ENCODE assay signal across 24 mouse cellular contexts in the genomic region with DNA sequence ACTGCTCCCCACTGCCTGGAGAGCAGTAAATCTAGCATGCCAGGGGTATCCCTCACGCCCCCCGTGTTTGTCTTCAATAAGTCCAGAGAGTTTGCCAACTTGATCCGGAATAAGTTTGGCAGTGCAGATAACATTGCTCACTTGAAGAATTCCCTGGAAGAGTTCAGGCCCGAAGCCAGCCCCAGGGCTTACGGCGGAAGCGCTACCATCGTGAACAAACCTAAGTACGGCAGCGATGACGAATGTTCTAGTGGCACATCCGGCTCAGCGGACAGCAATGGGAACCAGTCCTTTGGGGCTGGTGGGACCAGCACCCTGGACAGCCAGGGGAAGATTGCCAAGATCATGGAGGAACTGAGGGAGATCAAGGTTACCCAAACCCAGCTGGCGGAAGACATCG.
"Had no signal": no experiment of that assay in that cellular context is flagged by ENCODE, and none has a peak within 500 bp of the region (broad histone marks: within the 10 kb centered on the region; RNA-seq: fewer than 3 reads in every experiment).

No protein-coding gene starts in this region.

- DNase-seq: cerebellum, adult 8-10 months; cerebellum, adult 9-10 months; cerebellum, adult 9-11 months; cerebellum, postnatal 10 days; cerebellum, postnatal 14 days; cerebellum, postnatal 25 days; cerebellum, postnatal 36 days; embryo, embryonic 11 days; forebrain, postnatal 0 days; gastrocnemius, adult 2 months; gastrocnemius, postnatal 10 days; gastrocnemius, postnatal 14 days; gastrocnemius, postnatal 25 days; gastrocnemius, postnatal 36 days; heart, adult 2 months had no signal

- H3K27ac ChIP-seq: embryonic facial prominence, embryonic 10.5 days; embryonic facial prominence, embryonic 12.5 days; embryonic facial prominence, embryonic 13.5 days; embryonic facial prominence, embryonic 15.5 days; forebrain, embryonic 10.5 days; forebrain, embryonic 12.5 days; forebrain, embryonic 13.5 days; forebrain, embryonic 15.5 days; gastrocnemius, adult 2 months; heart, adult 2 months had no signal

- H3K4me3 ChIP-seq: embryonic facial prominence, embryonic 10.5 days; embryonic facial prominence, embryonic 12.5 days; embryonic facial prominence, embryonic 13.5 days; embryonic facial prominence, embryonic 15.5 days; erythroblast, embryonic 14.5 days; forebrain, embryonic 10.5 days; forebrain, embryonic 12.5 days; forebrain, embryonic 13.5 days; forebrain, embryonic 15.5 days; gastrocnemius, adult 2 months; heart, adult 2 months had no signal
